Mouse (Mus musculus) kidney, adult 2 months (tissue): Measurements from ENCODE around the gene Mettl9.

Experiments used
- CTCF ChIP-seq: fragments of 200-500 bp; conservative IDR thresholded peaks from 2 replicates; pipeline ENCODE4 v1.5.1; 2011; ENCODE audit warnings: low read depth, mild to moderate bottlenecking, control low read depth, low read length, moderate library complexity, mixed read lengths; ENCODE audit not compliant: insufficient read depth, insufficient read length
- POLR2A ChIP-seq: fragments of 200-500 bp; IDR thresholded peaks from one replicate; pipeline ENCODE4 v1.6.1; 2011; ENCODE audit warnings: low read depth, low read length, control low read depth

DNA sequence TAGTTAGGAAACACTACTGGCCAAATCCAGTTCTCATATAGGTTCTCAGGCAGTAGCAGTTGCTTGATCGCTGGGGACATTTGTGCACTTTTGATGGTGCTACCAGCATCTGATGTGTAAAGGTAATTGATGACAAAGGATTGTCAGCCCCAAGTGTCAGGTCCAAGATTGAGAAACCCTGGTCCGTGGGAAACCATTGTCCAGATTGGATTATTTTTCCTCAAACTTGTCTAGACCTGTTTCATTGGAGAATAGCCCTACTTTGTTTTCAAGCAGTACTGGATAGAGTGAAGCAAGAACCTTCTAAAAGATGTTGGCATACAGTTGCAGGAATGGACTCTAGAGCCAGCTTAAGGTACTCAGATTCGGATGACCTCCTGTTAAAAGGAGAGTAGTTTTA lies 8.8 kb downstream of the Mettl9 start:
- TF ChIP-seq POLR2A (no peak), CTCF (no peak)
